Mouse (Mus musculus) liver, postnatal 0 days (tissue): ENCODE measurements around the gene Krt34. TPM values are rescaled to one million over a fixed set of nuclear protein-coding genes. Genes with fewer than 3 reads are reported as not detected.

Experiments used
- ATAC-seq: fragments of 200-750 bp; cut with Nextera tagmentation; 2 replicates; pipeline ENCODE4 v1.8.0; 2017; ENCODE audit warnings: mild to moderate bottlenecking, moderate library complexity
- DNase-seq: peaks from one replicate; pipeline ENCODE4 v3.0.0-alpha.2; 2016
- H3K27ac ChIP-seq: fragments of 300-500 bp; sonication (generic); 2 replicates; pipeline ENCODE4 v1.5.1; 2014; ENCODE audit warnings: antibody characterized with exemption, moderate library complexity, mild to moderate bottlenecking, low read depth
- H3K27me3 ChIP-seq: fragments of 300-500 bp; sonication (generic); 2 replicates; pipeline ENCODE4 v1.6.1; 2014; ENCODE audit warnings: low read length, control low read depth, mixed read lengths; ENCODE audit not compliant: insufficient read depth
- H3K36me3 ChIP-seq: fragments of 300-500 bp; sonication (generic); replicated peaks from 2 replicates; pipeline ENCODE4 v1.6.1; 2014; ENCODE audit warnings: mild to moderate bottlenecking, control low read depth, low read length, moderate library complexity, mixed read lengths; ENCODE audit not compliant: insufficient read depth
- H3K4me1 ChIP-seq: fragments of 300-500 bp; sonication (generic); 2 replicates; pipeline ENCODE4 v1.6.1; 2014; ENCODE audit warnings: antibody characterized with exemption, mild to moderate bottlenecking, control low read depth; ENCODE audit not compliant: insufficient read depth
- H3K4me2 ChIP-seq: fragments of 300-500 bp; sonication (generic); 2 replicates; pipeline ENCODE4 v1.6.1; 2014; ENCODE audit warnings: low read depth, mild to moderate bottlenecking, low read length, moderate library complexity, mixed read lengths
- H3K4me3 ChIP-seq: fragments of 300-500 bp; sonication (generic); 2 replicates; pipeline ENCODE4 v1.5.1; 2014; ENCODE audit warnings: low read depth, low read length
- H3K9ac ChIP-seq: fragments of 300-500 bp; sonication (generic); replicated peaks from 2 replicates; pipeline ENCODE4 v1.6.1; 2014; ENCODE audit warnings: mild to moderate bottlenecking, moderate library complexity
- H3K9me3 ChIP-seq: fragments of 300-500 bp; sonication (generic); 2 replicates; pipeline ENCODE4 v1.6.1; 2016; ENCODE audit warnings: mild to moderate bottlenecking, control low read depth, low read length, mixed read lengths
- CTCF ChIP-seq: sonication (generic); IDR thresholded peaks from 2 replicates; pipeline ENCODE4 v1.5.1; 2016; ENCODE audit warnings: antibody characterized with exemption, low read depth
- EP300 ChIP-seq: IDR thresholded peaks from 2 replicates; pipeline ENCODE4 v1.6.1; 2016; ENCODE audit warnings: antibody characterized with exemption, low read depth, mild to moderate bottlenecking
- WGBS: fragments of 180-500 bp; shearing (Covaris S2); extraction: QIAGEN DNeasy Blood & Tissue Kit; methylation state at CpG from one replicate; pipeline ENCODE4 v1.1.7; 2014; ENCODE audit not compliant: insufficient replicate concordance; 5-methylcytosine and 5-hydroxymethylcytosine counted together
- polyA plus RNA-seq: library from polyadenylated mRNA; unstranded; fragments of >200 nt; fragmentation: Nextera tagmentation; extraction: Ambion mirVana; gene quantifications from 2 replicates; pipeline ENCODE4 v1.2.1, GENCODE M21; 2015

Gene Krt34
- polyA plus RNA-seq, 1 experiment from 2014 or later: not detected

DNA sequence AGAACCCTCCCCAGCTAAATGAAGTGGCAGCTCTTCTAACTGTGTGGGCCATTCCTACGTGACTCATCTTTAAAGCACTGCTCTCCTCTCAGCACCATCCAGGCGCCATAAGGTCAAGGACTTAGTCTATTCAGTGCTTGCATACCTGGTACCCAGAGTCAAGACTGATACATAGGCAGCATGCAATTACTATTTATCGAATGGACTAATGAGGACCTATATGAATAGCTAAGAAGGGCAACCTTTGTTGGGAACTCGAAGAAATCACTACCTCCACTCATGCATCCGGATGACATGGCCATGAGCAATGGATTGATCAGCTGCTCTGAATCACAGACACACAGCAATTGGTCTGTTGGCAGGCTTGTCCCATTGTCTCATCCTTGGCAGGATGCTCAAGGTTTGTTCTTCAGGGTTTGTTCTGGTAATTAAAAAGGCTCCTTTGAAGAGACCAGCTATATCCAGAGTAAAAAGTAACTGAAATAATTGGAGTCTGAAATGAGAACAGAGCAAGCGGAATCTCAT is 51.4 kb downstream of the Krt34 start:
- H3K9ac ChIP-seq: no peak overlapping the region
- no peaks in the 10 kb centered on the region for H3K4me1 ChIP-seq
- no peak for ATAC-seq
- no peaks in the 10 kb centered on the region for H3K36me3 ChIP-seq
- H3K9me3 ChIP-seq: no peaks in the 10 kb centered on the region
- H3K4me3 ChIP-seq: no peak overlapping the region
- no peak overlapping the region for H3K4me2 ChIP-seq
- H3K27me3 ChIP-seq: 0 out of 2 replicates have a peak, but pooled peaks cover 6% of the 10 kb centered on the region
- 68% methylated on average over 6 of the region's 6 CpGs for WGBS
- TF ChIP-seq CTCF: no peak
- no peak for TF ChIP-seq EP300
- DNase-seq: no peak
- no peak overlapping the region for H3K27ac ChIP-seq

DNA sequence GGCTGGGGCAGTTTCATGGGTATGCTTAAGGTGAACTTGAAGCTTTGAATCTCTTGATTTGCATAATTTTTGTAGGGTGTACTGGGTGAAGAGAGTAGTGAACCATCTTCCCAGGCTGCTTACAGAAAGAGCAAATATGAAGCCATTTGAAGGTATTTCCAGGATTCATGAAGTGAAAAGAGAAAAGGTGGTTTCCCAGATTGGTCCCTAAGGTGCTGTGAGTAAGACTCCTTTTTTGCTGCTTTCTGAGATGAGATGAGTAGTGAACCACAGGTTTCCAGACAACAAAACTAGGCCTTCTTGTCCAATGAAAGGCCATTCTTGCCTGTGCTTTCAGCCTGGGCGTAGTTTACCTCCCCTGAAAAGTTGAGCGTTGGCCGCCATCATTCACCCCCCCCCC is 52.8 kb downstream of the Krt34 start:
- H3K9ac ChIP-seq: no peak overlapping the region
- H3K4me2 ChIP-seq: no peak overlapping the region
- 0 out of 2 replicates have a peak, but pooled peaks cover 2% of the 10 kb centered on the region for H3K27me3 ChIP-seq
- no peak for TF ChIP-seq EP300
- TF ChIP-seq CTCF: no peak
- 77% methylated on average over 3 of the region's 3 CpGs for WGBS
- H3K9me3 ChIP-seq: no peaks in the 10 kb centered on the region
- DNase-seq: no peak
- no peak overlapping the region for H3K27ac ChIP-seq
- no peak overlapping the region for H3K4me3 ChIP-seq
- no peaks in the 10 kb centered on the region for H3K4me1 ChIP-seq
- no peaks in the 10 kb centered on the region for H3K36me3 ChIP-seq
- no peak for ATAC-seq

Other genes starting within 250 kb of the Krt34 start
- not detected in 2 replicates for gene Gm11596, start 248.1 kb downstream of the Krt34 start, polyA plus RNA-seq
- gene Gm11569, start 242.6 kb downstream of the Krt34 start, polyA plus RNA-seq: not detected in 2 replicates
- not detected in 2 replicates for gene Gm11554, start 237.1 kb downstream of the Krt34 start, polyA plus RNA-seq
- gene Krtap4-13, start 231.7 kb downstream of the Krt34 start, polyA plus RNA-seq: not detected in 2 replicates
- not detected in 2 replicates for gene Gm11564, start 225.9 kb downstream of the Krt34 start, polyA plus RNA-seq
- gene 2300003K06Rik, start 203.5 kb downstream of the Krt34 start, polyA plus RNA-seq: not detected in 2 replicates
- gene Krtap4-16, start 189.9 kb downstream of the Krt34 start, polyA plus RNA-seq: not detected in 2 replicates
- not detected in 2 replicates for gene Gm11568, start 183.6 kb downstream of the Krt34 start, polyA plus RNA-seq
- gene Gm11559, start 177.1 kb downstream of the Krt34 start, polyA plus RNA-seq: not detected in 2 replicates
- gene Krtap9-1, start 168.2 kb downstream of the Krt34 start, polyA plus RNA-seq: not detected in 2 replicates
- not detected in 2 replicates for gene Gm11567, start 162.4 kb downstream of the Krt34 start, polyA plus RNA-seq
- not detected in 2 replicates for gene Krtap31-1, start 133.6 kb downstream of the Krt34 start, polyA plus RNA-seq
- gene Gm11565, start 126.8 kb downstream of the Krt34 start, polyA plus RNA-seq: not detected in 2 replicates
- gene Krtap31-2, start 105.3 kb downstream of the Krt34 start, polyA plus RNA-seq: not detected in 2 replicates
- gene Krtap9-5, start 93.1 kb downstream of the Krt34 start, polyA plus RNA-seq: not detected in 2 replicates
- not detected in 2 replicates for gene Krtap29-1, start 62.5 kb downstream of the Krt34 start, polyA plus RNA-seq
- not detected in 2 replicates for gene Krtap16-1, start 55.0 kb downstream of the Krt34 start, polyA plus RNA-seq
- not detected in 2 replicates for gene Krtap17-1, start 47.6 kb downstream of the Krt34 start, polyA plus RNA-seq
- gene Krt33a, start 25.3 kb downstream of the Krt34 start, polyA plus RNA-seq: not detected in 2 replicates
- not detected in 2 replicates for gene Krt33b, start 11.7 kb downstream of the Krt34 start, polyA plus RNA-seq
- gene Krt31, start 9.0 kb upstream of the Krt34 start, polyA plus RNA-seq: not detected in 2 replicates
- not detected in 2 replicates for gene Krt32, start 46.7 kb upstream of the Krt34 start, polyA plus RNA-seq
- gene Krt35, start 54.7 kb upstream of the Krt34 start, polyA plus RNA-seq: not detected in 2 replicates
- gene Krt36, start 64.1 kb upstream of the Krt34 start, polyA plus RNA-seq: not detected in 2 replicates
- not detected in 2 replicates for gene Krt13, start 80.0 kb upstream of the Krt34 start, polyA plus RNA-seq
- 0.11 TPM in 1 of 2 replicates, not detected in the other for gene Krt15, start 94.4 kb upstream of the Krt34 start, polyA plus RNA-seq
- 5.5 and 7.8 TPM in 2 replicates for gene Krt19, start 107.1 kb upstream of the Krt34 start, polyA plus RNA-seq
- not detected in 2 replicates for gene Krt9, start 151.7 kb upstream of the Krt34 start, polyA plus RNA-seq
- 0.32 and 1.2 TPM in 2 replicates for gene Krt14, start 166.0 kb upstream of the Krt34 start, polyA plus RNA-seq
- not detected in 2 replicates for gene Krt16, start 207.3 kb upstream of the Krt34 start, polyA plus RNA-seq
- 0.08 and 0.09 TPM in 2 replicates for gene Krt17, start 219.5 kb upstream of the Krt34 start, polyA plus RNA-seq
- not detected in 2 replicates for gene Krt42, start 228.3 kb upstream of the Krt34 start, polyA plus RNA-seq